In the genomic region with DNA sequence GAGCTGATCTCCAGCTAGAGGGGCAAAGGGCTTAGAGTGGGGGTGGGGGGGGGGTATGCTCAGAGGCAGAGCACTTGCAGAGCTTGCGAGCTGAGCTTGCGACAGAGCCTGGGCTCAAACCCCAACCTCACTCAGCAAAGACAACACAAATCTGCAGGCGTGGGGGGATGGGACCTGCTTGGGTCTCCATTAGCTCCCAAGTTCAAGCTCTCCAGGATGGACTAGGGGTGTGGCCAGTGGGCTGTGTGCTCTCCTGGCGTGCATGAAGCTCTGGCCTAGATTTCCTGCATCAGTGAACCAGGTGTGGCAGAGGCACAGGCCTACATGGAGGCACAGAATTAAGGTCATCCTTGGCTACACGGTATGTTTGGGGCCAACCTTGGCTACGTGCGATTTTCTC, we compare ENCODE assay signal across 16 mouse cellular contexts. TPM values are rescaled to one million over a fixed set of nuclear protein-coding genes. Genes with fewer than 3 reads are reported as not detected.
DNase-seq lines count a peak whose midpoint lies in the region; ATAC-seq and TF ChIP-seq lines count a peak whose summit lies in the region.
"Had no signal": no experiment of that assay in that cellular context is flagged by ENCODE, and none has a peak within 500 bp of the region (broad histone marks: within the 10 kb centered on the region; RNA-seq: fewer than 3 reads in every experiment).

No protein-coding gene starts in this region.

- H3K27me3 ChIP-seq in heart, embryonic 11.5 days (ENCODE audit: control insufficient read depth, insufficient read depth, low read length): peaks cover 2% of the 10 kb centered on the region; the same call in 1 of the 2 replicates
- H3K27me3 ChIP-seq in stomach, embryonic 14.5 days (ENCODE audit: control insufficient read depth, insufficient read depth, low read length): no peaks in the 10 kb centered on the region
- H3K27me3 ChIP-seq in stomach, postnatal 0 days (ENCODE audit: control insufficient read depth, insufficient read depth, low read length): no peaks in the 10 kb centered on the region
- H3K27me3 ChIP-seq: neural tube, embryonic 15.5 days had no signal

- H3K4me2 ChIP-seq in heart, embryonic 11.5 days: no peak overlapping the region
- no peak overlapping the region for H3K4me2 ChIP-seq in stomach, embryonic 14.5 days (replicated peaks; ENCODE audit: low read depth, low read length)
- no peak overlapping the region for H3K4me2 ChIP-seq in stomach, postnatal 0 days (replicated peaks; ENCODE audit: low read depth)
- H3K4me2 ChIP-seq: lung, embryonic 14.5 days; neural tube, embryonic 15.5 days had no signal

- no peak overlapping the region for H3K4me3 ChIP-seq in heart, embryonic 11.5 days (ENCODE audit: low read depth, low read length)
- H3K4me3 ChIP-seq in stomach, embryonic 14.5 days (ENCODE audit: low read depth, low read length): no peak overlapping the region
- H3K4me3 ChIP-seq in stomach, postnatal 0 days (ENCODE audit: low read depth, low read length): no peak overlapping the region
- H3K4me3 ChIP-seq: neural tube, embryonic 15.5 days had no signal

- no peak overlapping the region for H3K9ac ChIP-seq in heart, embryonic 11.5 days (ENCODE audit: low read depth, low read length)
- H3K9ac ChIP-seq in stomach, embryonic 14.5 days (replicated peaks; ENCODE audit: low read depth, low read length): no peak overlapping the region
- H3K9ac ChIP-seq in stomach, postnatal 0 days (ENCODE audit: low read length): no peak overlapping the region
- H3K9ac ChIP-seq: lung, embryonic 14.5 days; neural tube, embryonic 15.5 days had no signal

- H3K9me3 ChIP-seq in heart, embryonic 11.5 days (replicated peaks; ENCODE audit: control insufficient read depth, low read length): no peaks in the 10 kb centered on the region
- no peaks in the 10 kb centered on the region for H3K9me3 ChIP-seq in stomach, embryonic 14.5 days (ENCODE audit: control insufficient read depth, low read depth, low read length)
- H3K9me3 ChIP-seq in stomach, postnatal 0 days (ENCODE audit: control insufficient read depth, low read length): no peaks in the 10 kb centered on the region
- H3K9me3 ChIP-seq: neural tube, embryonic 15.5 days had no signal

- 0 out of 2 replicates have a peak, but pooled peaks have one; percentile 9 for ATAC-seq in heart, embryonic 11.5 days (replicated peaks; ENCODE audit: insufficient number of reproducible peaks, low FRiP score, low TSS enrichment)
- 0 out of 2 replicates have a peak, but pooled peaks have one; percentile 50 for ATAC-seq in stomach, embryonic 14.5 days (ENCODE audit: insufficient number of reproducible peaks, insufficient read depth, low FRiP score, low read depth)
- no peak; the same call in 1 of the 2 replicates for ATAC-seq in stomach, postnatal 0 days (ENCODE audit: low FRiP score, low TSS enrichment)

- no peaks in the 10 kb centered on the region for H3K4me1 ChIP-seq in heart, embryonic 11.5 days (ENCODE audit: control insufficient read depth, insufficient read depth, low read length)
- H3K4me1 ChIP-seq in stomach, embryonic 14.5 days (ENCODE audit: control insufficient read depth, insufficient read depth, low read length): no peaks in the 10 kb centered on the region
- no peaks in the 10 kb centered on the region for H3K4me1 ChIP-seq in stomach, postnatal 0 days (replicated peaks; ENCODE audit: control insufficient read depth, insufficient read depth)

- H3K36me3 ChIP-seq in heart, embryonic 11.5 days (ENCODE audit: control insufficient read depth, insufficient read depth, low read length): no peaks in the 10 kb centered on the region
- no peaks in the 10 kb centered on the region for H3K36me3 ChIP-seq in stomach, embryonic 14.5 days (ENCODE audit: control insufficient read depth, insufficient read depth, low read length)
- H3K36me3 ChIP-seq in stomach, postnatal 0 days (ENCODE audit: control insufficient read depth, insufficient read depth, low read length): no peaks in the 10 kb centered on the region
- H3K36me3 ChIP-seq: neural tube, embryonic 15.5 days had no signal

- no peak for TF ChIP-seq CTCF in stomach, postnatal 0 days (IDR thresholded peaks at IDR 0.05; ENCODE audit: low read depth)

- DNase-seq in heart, adult 18-20 months: no peak
- DNase-seq in stomach, postnatal 0 days (ENCODE audit: low spot score): no peak
- DNase-seq in naive thymus-derived CD4-positive, alpha-beta T cell, adult 2 months (ENCODE audit: low read depth): peak; percentile 76
- DNase-seq in right cerebral cortex, adult 2 months (ENCODE audit: low spot score in 2 of 2): no peak
- no peak for DNase-seq in frontal cortex, postnatal 36 days (ENCODE audit: low spot score in 2 of 2)
- DNase-seq in right cerebral cortex, postnatal 4 days: no peak
- DNase-seq: adrenal gland, postnatal 10 days; cerebellum, adult 11-12 months; gastrocnemius, postnatal 14 days; heart, postnatal 14 days; kidney, adult 9 months; lung, embryonic 14.5 days; midbrain, embryonic 14.5 days had no signal

- no peak overlapping the region for H3K27ac ChIP-seq in heart, embryonic 11.5 days (ENCODE audit: low read depth, low read length)
- H3K27ac ChIP-seq in stomach, embryonic 14.5 days (ENCODE audit: low read length): no peak overlapping the region
- H3K27ac ChIP-seq in stomach, postnatal 0 days (replicated peaks): no peak overlapping the region
- H3K27ac ChIP-seq: neural tube, embryonic 15.5 days had no signal

- 58% methylated on average over 7 of the region's 7 CpGs for WGBS in heart, embryonic 11.5 days (ENCODE audit: insufficient replicate concordance)
- WGBS in stomach, embryonic 14.5 days: 43% methylated on average over 7 of the region's 7 CpGs
- 52% methylated on average over 7 of the region's 7 CpGs for WGBS in stomach, postnatal 0 days

- TF ChIP-seq EP300 in stomach, postnatal 0 days (optimal IDR thresholded peaks at IDR 0.05): no peak

RNA-seq across cellular contexts. Expression of a gene that starts 4.0 kb away (rescaled TPM):
- polyA plus RNA-seq in heart, embryonic 11.5 days (2014; fragmentation: Nextera tagmentation; extraction: Ambion mirVana): 0.97 and 1.5 TPM in 2 replicates
- 1 to 10 TPM; 4.4 to 7.3 TPM for total RNA-seq in heart, adult 18-20 months (2021)
- polyA plus RNA-seq in stomach, embryonic 14.5 days (2014; fragmentation: Nextera tagmentation; extraction: Ambion mirVana): 2.9 and 4.5 TPM in 2 replicates
- polyA plus RNA-seq in stomach, postnatal 0 days (2015; fragmentation: Nextera tagmentation; extraction: Ambion mirVana): 2.0 and 2.6 TPM in 2 replicates

RNA-seq across cellular contexts. Expression of a gene that starts 28.2 kb away (rescaled TPM):
- 11.7 and 12.3 TPM in 2 replicates for polyA plus RNA-seq in heart, embryonic 11.5 days (2014; fragmentation: Nextera tagmentation; extraction: Ambion mirVana)
- total RNA-seq in heart, adult 18-20 months (2021): 1 to 10 TPM; 2.7 to 5.1 TPM
- polyA plus RNA-seq in stomach, embryonic 14.5 days (2014; fragmentation: Nextera tagmentation; extraction: Ambion mirVana): 46.1 and 49.0 TPM in 2 replicates
- polyA plus RNA-seq in stomach, postnatal 0 days (2015; fragmentation: Nextera tagmentation; extraction: Ambion mirVana): 35.3 and 36.6 TPM in 2 replicates

RNA-seq across cellular contexts. Expression of a gene that starts 55.9 kb away (rescaled TPM):
- polyA plus RNA-seq in heart, embryonic 11.5 days (2014; fragmentation: Nextera tagmentation; extraction: Ambion mirVana): 104 and 106 TPM in 2 replicates
- 100 to 1,000 TPM; 207 to 210 TPM for total RNA-seq in heart, adult 18-20 months (2021)
- polyA plus RNA-seq in stomach, embryonic 14.5 days (2014; fragmentation: Nextera tagmentation; extraction: Ambion mirVana): 106 and 117 TPM in 2 replicates
- 154 and 166 TPM in 2 replicates for polyA plus RNA-seq in stomach, postnatal 0 days (2015; fragmentation: Nextera tagmentation; extraction: Ambion mirVana)

RNA-seq across cellular contexts. Expression of a gene that starts 56.2 kb away (rescaled TPM):
- polyA plus RNA-seq in heart, embryonic 11.5 days (2014; fragmentation: Nextera tagmentation; extraction: Ambion mirVana): 31.6 and 35.3 TPM in 2 replicates
- 10 to 100 TPM in 1 of 2 experiments, 1 to 10 TPM in 1; 9.9 to 11.3 TPM for total RNA-seq in heart, adult 18-20 months (2021)
- 30.5 and 34.6 TPM in 2 replicates for polyA plus RNA-seq in stomach, embryonic 14.5 days (2014; fragmentation: Nextera tagmentation; extraction: Ambion mirVana)
- 10.4 and 11.2 TPM in 2 replicates for polyA plus RNA-seq in stomach, postnatal 0 days (2015; fragmentation: Nextera tagmentation; extraction: Ambion mirVana)
